Mouse (Mus musculus): ENCODE results near the gene Lyl1.

DNA sequence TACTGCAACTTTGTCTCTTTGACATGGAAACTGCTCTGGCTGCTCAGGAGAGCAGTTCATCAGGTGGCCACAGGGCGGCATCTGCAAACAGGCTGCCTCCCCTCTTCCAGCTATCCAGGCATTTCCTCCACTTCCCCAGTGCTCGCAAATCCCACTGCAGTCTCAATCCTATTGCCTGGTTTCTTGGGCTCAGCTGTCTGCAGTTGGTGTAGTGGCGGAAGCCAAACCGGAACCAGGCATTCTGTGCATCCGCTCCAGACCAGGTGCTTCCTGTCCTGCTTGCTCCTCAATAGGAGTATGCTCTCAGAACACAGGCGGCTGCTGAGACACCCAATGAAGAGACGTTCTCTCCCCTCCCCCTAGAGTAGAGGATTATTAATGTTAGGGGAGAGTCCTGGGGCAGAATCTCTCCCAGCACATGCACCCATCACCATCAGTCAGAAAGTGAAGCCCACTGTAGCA, 1.4 kb upstream of the Lyl1 start:
- TF ChIP-seq CTCF (IDR thresholded peaks at IDR 0.05; ENCODE audit: insufficient read depth, low read length) = peak; percentile 80
- peak; percentile 35; the same call in 1 of the 2 replicates for TF ChIP-seq POLR2A (IDR thresholded peaks at IDR 0.05; ENCODE audit: borderline replicate concordance, extremely low read depth, low read depth, low read length)
